Mouse (Mus musculus) hindbrain, embryonic 11.5 days (tissue): Measurements from ENCODE around the gene Srsf3. TPM values are rescaled to one million over a fixed set of nuclear protein-coding genes. Genes with fewer than 3 reads are reported as not detected.

ENCODE experiments used
- ATAC-seq: fragments of 200-750 bp; cut with Nextera tagmentation; 2 replicates; pipeline ENCODE4 v1.8.0; 2017; ENCODE audit warnings: mild to moderate bottlenecking, moderate TSS enrichment, moderate library complexity; ENCODE audit not compliant: low FRiP score
- DNase-seq: peaks from one replicate; pipeline ENCODE4 v3.0.0-alpha.2; 2015; ENCODE audit warnings: low spot score
- H3K27ac ChIP-seq: fragments of 300-500 bp; sonication (generic); 2 replicates; pipeline ENCODE4 v1.5.1; 2014; ENCODE audit warnings: mild to moderate bottlenecking, low read depth, low read length
- H3K27me3 ChIP-seq: fragments of 300-500 bp; sonication (generic); 2 replicates; pipeline ENCODE4 v1.6.1; 2014; ENCODE audit warnings: mild to moderate bottlenecking, low read length, moderate library complexity, mixed read lengths; ENCODE audit not compliant: control insufficient read depth, insufficient read depth
- H3K36me3 ChIP-seq: fragments of 300-500 bp; sonication (generic); 2 replicates; pipeline ENCODE4 v1.6.1; 2014; ENCODE audit warnings: mild to moderate bottlenecking, low read length, moderate library complexity, mixed read lengths; ENCODE audit not compliant: control insufficient read depth, insufficient read depth
- H3K4me1 ChIP-seq: fragments of 300-500 bp; sonication (generic); replicated peaks from 2 replicates; pipeline ENCODE4 v1.6.1; 2014; ENCODE audit warnings: low read length, mixed read lengths; ENCODE audit not compliant: control insufficient read depth, insufficient read depth
- H3K4me2 ChIP-seq: fragments of 300-500 bp; sonication (generic); replicated peaks from 2 replicates; pipeline ENCODE4 v1.6.1; 2014; ENCODE audit warnings: mild to moderate bottlenecking, low read depth, low read length
- H3K4me3 ChIP-seq: fragments of 300-500 bp; sonication (generic); 2 replicates; pipeline ENCODE4 v1.5.1; 2014; ENCODE audit warnings: low read depth, low read length
- H3K9ac ChIP-seq: fragments of 300-500 bp; sonication (generic); 2 replicates; pipeline ENCODE4 v1.6.1; 2014; ENCODE audit warnings: low read depth, low read length
- H3K9me3 ChIP-seq: fragments of 300-500 bp; sonication (generic); 2 replicates; pipeline ENCODE4 v1.6.1; 2016; ENCODE audit warnings: low read length; ENCODE audit not compliant: control insufficient read depth
- WGBS: fragments of 180-500 bp; shearing (Covaris S2); extraction: QIAGEN DNeasy Blood & Tissue Kit; methylation state at CpG from one replicate; pipeline ENCODE4 v1.1.7; 2014; 5-methylcytosine and 5-hydroxymethylcytosine counted together
- polyA plus RNA-seq: library from polyadenylated mRNA; unstranded; fragments of >200 nt; fragmentation: Nextera tagmentation; extraction: Ambion mirVana; gene quantifications from 2 replicates; pipeline ENCODE4 v1.2.1, GENCODE M21; 2014

Srsf3 gene
- polyA plus RNA-seq, 1 experiment from 2014 or later: 854 TPM

DNA sequence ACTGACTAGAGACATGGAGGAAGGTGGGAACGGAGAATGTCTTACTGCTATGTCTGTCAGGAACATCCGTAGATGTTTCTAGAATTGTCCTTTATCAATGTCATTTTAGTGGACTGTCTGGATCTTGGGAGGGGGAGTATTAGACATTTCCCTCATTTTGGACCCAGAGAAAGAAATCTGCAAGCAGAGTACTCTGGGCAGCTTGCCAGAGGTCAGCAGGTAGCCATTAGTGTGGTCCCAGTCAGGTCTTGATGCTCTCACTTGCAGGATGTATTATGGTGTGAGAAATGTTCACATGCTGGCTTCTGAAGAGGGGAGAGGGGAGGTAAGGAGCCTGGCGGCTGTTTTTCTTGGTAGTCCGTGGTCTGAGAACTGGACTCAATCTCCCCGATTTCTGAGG is 60.1 kb downstream of the Srsf3 start:
- Histone ChIP-seq H3K27me3 (peaks cover 24% of the 10 kb centered on the region), H3K27ac (no peak overlapping the region), H3K36me3 (no peaks in the 10 kb centered on the region), H3K4me1 (peaks cover 12% of the 10 kb centered on the region), H3K4me3 (no peak overlapping the region), H3K9ac (no peak overlapping the region), H3K9me3 (no peaks in the 10 kb centered on the region), H3K4me2 (no peak overlapping the region)
- no peak for DNase-seq
- 61% methylated on average over 5 of the region's 5 CpGs for WGBS
- no peak for ATAC-seq

Other genes with a start within 250 kb of the Srsf3 start
- gene Brpf3, start 231.5 kb upstream of the Srsf3 start, polyA plus RNA-seq: 7.1 and 9.8 TPM in 2 replicates
- not detected in 2 replicates for gene Pnpla1, start 174.2 kb upstream of the Srsf3 start, polyA plus RNA-seq
- 0.03 TPM in 1 of 2 replicates, not detected in the other for gene 4930539E08Rik, start 117.3 kb upstream of the Srsf3 start, polyA plus RNA-seq
- 0.34 TPM in 1 of 2 replicates, not detected in the other for gene Pxt1, start 88.8 kb upstream of the Srsf3 start, polyA plus RNA-seq
- gene Kctd20, start 80.7 kb upstream of the Srsf3 start, polyA plus RNA-seq: 81.7 and 94.8 TPM in 2 replicates
- 141 and 151 TPM in 2 replicates for gene Stk38, start 24.6 kb upstream of the Srsf3 start, polyA plus RNA-seq
- 33.4 and 36.8 TPM in 2 replicates for gene Cdkn1a, start 58.3 kb downstream of the Srsf3 start, polyA plus RNA-seq
- 0.45 TPM in 1 of 2 replicates, not detected in the other for gene Rab44, start 81.5 kb downstream of the Srsf3 start, polyA plus RNA-seq
- gene Cpne5, start 205.5 kb downstream of the Srsf3 start, polyA plus RNA-seq: 3.7 and 4.2 TPM in 2 replicates
- 128 and 142 TPM in 2 replicates for gene Ppil1, start 231.6 kb downstream of the Srsf3 start, polyA plus RNA-seq
- gene BC004004, start 236.2 kb downstream of the Srsf3 start, polyA plus RNA-seq: 75.5 and 79.4 TPM in 2 replicates